Mouse (Mus musculus) Patski (cell line): ENCODE measurements at regions not wholly inside any gene's neighbourhood (a gene's known extent, or its start where the extent isn't known, plus 50 kb on each side); places are given as distances from the start of the nearest gene placed in this dataset.

Experiments
- ATAC-seq: fragments of 100-300 bp; one replicate; pipeline ENCODE4 v1.8.0; 2021
- CTCF ChIA-PET: fragments of 350-600 bp; sonication (Branson Sonifier 250); formaldehyde crosslinking; loops from one replicate; lab custom pipeline; 2022; ENCODE audit warnings: inconsistent platforms; lab: Charles Lee
- POLR2A ChIA-PET: fragments of 350-600 bp; sonication (Branson Sonifier 250); formaldehyde crosslinking; loops from one replicate; lab custom pipeline; 2022; ENCODE audit warnings: antibody characterized with exemption, inconsistent platforms; lab: Charles Lee
- DNase-seq: peaks from one replicate; pipeline ENCODE4 v3.0.0-alpha.2; 2011; ENCODE audit warnings: low read depth, low spot score
- H3K27me3 ChIP-seq: fragments of 371-371 bp; one replicate; pipeline ENCODE4 v1.5.1; 2021
- CTCF ChIP-seq: fragments of 100-300 bp; IDR thresholded peaks from one replicate; pipeline ENCODE4 v1.5.1; 2021
- in situ Hi-C: fragments of 300-500 bp; cut with MboI; formaldehyde crosslinking; loops from 3 replicates; pipeline ENCODE4 v1.11.1; 2018; ENCODE audit warnings: low pct_unique_long_range_greater_than_20kb, mixed read lengths

DNA sequence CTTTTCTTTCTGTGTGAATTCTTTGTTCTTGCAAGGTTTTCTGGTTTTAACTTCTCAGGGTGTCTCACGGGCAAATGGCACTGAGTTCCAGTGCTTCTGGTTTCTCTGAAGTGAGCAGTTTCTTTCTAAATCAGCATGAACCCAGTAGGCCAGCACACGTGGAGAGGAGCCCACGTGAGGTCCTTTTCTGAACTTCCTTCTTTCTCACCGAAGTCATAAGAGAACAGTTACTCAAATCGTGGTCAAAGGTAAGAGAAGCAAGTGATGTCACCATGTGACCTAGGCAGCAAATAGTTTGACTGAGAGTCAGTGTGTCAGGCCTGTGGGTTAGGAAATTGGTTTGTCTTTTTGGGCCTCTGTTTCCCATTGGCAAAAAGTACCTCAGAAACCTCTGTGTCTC, 84.8 kb upstream of the Tsc22d1 start:
- CTCF ChIA-PET: interaction anchor here (2.2 kb wide), 1 partner anchor 16 kb away, joined by 5 read pairs; no protein-coding TSS in a partner anchor

DNA sequence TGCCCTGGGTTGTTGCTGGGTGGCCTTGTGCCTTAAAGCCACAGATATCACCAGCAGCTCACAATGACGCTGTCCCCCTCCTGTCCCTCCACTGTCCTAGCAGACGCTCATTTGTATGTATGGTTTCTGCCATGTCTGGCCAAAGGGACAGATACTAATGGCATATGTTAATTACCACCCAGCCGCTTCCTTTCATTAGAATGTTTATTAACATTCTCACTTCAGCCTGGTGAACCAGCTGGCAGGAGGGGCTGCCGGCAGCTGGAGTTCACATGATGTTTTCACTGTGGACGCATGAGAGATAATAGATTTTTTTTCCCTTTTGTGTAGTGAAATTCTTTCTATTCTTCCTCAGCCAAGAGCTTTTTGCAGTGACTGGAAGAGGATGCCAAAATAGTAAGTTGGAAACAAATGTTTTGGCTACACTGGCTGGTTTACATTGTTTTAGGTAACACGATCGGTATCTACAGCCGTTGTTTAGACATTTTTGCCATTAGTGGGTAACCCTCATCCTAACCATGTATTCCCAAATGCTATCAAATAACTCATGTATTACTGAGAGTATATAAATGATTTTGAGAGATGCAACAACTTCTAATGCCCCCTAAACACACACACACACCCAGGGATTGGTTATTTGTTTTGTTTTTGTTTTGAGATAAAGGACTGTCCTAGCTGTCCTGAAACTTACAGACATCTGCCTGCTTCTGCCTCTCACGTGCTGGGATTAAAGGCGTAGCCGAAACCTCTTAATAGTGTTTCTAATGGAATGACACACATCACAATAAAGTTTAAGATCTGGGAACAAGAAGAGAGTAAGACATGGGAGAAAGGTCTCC, 83.0 kb upstream of the Tsc22d1 start:
- no peak for ATAC-seq
- H3K27me3 ChIP-seq: no peaks in the 10 kb centered on the region
- DNase-seq: no peak
- CTCF ChIA-PET: interaction anchor here (1.3 kb wide), 1 partner anchor 19 kb away, joined by 4 read pairs; no protein-coding TSS in a partner anchor
- in situ Hi-C loops: no loop called here
- POLR2A ChIA-PET: no interaction called here
- no peak for TF ChIP-seq CTCF

More for the DNA sequence above, 84.8 kb upstream of the Tsc22d1 start:
- DNase-seq (no peak), ATAC-seq (no peak)
- H3K27me3 ChIP-seq: no peaks in the 10 kb centered on the region
- POLR2A ChIA-PET: no interaction called here
- no peak for TF ChIP-seq CTCF
- in situ Hi-C loops: no loop called here

DNA sequence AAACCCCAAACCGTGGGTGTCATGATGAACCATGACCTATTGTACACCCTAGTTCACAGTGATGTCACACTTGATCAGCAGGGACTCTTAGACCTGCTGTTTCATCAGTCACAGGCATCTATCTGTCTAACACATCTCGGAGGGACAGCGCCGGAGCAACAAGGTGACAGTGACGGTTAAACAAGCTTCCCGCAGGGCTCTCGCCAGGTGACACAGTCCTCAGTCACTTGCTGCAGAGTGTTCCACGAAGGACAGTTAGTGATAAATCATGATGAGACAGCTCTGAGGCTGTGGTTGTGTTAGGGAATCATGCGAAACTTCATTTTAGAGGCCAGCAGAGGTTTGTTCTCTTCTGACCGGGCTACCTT, 82.4 kb upstream of the Tsc22d1 start:
- DNase-seq: no peak
- in situ Hi-C loops: no loop called here
- ChIA-PET CTCF (interaction anchor here (1.3 kb wide), 1 partner anchor 20 kb away, joined by 4 read pairs; no protein-coding TSS in a partner anchor), POLR2A (no interaction called here)
- no peak for TF ChIP-seq CTCF
- no peak for ATAC-seq
- H3K27me3 ChIP-seq: no peaks in the 10 kb centered on the region

DNA sequence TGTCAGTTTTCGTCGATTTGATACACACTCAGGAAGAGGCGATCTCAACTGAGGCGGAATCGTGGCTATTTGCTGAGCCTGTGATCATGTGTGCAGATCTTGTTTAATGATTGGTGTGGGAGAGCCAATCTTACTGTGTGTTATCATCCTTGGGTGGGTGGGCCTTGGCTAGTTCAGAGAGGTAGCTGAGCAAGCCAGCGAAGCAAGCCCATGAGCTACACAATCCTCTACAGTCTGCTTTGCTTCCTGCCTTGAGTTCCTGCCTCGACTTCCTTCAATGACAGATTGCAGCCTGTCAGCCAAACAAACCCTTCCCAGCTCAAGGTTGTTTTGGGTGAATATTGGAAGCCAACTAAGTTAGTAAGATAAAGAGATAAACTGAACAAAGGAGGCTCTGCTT, 74.0 kb upstream of the Tsc22d1 start:
- ChIA-PET CTCF (no interaction called here), POLR2A (no interaction called here)
- in situ Hi-C loops: no loop called here

DNA sequence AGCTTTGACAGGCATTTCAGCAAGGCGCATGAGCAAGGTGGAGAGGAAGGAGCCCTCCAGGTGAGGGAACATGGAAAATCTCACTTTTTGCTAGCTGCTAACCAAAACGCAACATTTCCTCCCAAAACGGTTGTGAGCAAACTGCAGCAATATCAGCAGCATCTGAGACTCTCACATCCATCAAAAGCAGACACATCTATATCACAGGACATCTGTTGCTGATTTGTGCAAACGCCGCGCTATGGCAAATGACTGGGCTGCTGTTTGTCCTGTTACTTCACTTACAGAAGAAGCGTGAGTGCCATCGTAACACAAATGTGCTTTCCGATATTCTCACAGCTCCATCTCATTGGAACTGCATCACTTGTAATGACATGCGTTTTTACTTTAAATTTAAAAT, 73.5 kb upstream of the Tsc22d1 start:
- no peak for DNase-seq
- ATAC-seq: no peak
- TF ChIP-seq CTCF: no peak
- in situ Hi-C loops: no loop called here
- CTCF ChIA-PET: no interaction called here
- no peaks in the 10 kb centered on the region for H3K27me3 ChIP-seq
- POLR2A ChIA-PET: no interaction called here

More for the DNA sequence above, 74.0 kb upstream of the Tsc22d1 start:
- no peak for TF ChIP-seq CTCF
- no peaks in the 10 kb centered on the region for H3K27me3 ChIP-seq
- ATAC-seq (no peak), DNase-seq (no peak)

DNA sequence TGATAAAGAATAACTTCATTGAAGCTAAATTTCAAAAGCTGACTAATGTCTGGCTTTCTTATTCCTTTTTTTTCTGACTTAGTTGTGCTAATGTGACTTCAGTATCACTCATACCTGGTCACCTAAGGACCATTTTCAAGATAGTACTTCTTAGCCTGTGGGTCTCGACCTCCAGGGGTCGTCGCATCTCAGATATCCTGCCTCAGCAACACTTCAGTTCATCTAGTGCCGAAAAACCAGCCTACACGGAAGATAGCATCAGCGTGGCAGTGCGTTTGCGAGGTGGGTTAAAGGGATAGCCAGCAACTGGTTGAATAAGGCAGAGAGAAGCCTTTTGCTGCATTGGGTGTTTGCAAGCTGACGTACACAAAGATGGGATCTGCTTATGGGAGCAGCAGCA, 62.9 kb upstream of the Tsc22d1 start:
- DNase-seq: no peak
- no peak for ATAC-seq
- ChIA-PET POLR2A (no interaction called here), CTCF (no interaction called here)
- in situ Hi-C loops: loop anchor here (10.0 kb wide), 1 partner anchor 63 kb away; the partner anchor contains the start of gene Tsc22d1
- no peaks in the 10 kb centered on the region for H3K27me3 ChIP-seq
- TF ChIP-seq CTCF: no peak

DNA sequence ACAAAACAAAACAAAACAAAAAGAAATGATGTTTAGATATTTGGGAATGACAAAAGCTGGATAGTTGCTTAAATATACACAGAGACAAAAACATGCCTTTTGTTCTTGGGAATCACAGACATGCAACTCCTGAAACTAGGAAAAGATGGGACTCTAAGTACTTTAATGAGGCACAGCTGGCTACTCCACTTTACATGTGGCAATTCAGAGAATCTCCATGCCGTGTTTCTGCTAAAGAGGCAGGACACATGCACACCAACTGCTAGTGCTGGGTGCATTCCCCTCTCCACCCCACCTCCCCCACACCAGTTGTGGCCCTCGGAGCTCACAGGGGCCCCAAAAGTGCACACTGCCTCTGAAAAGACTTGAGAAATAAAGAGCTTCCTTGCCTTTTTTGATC, 58.6 kb upstream of the Tsc22d1 start:
- H3K27me3 ChIP-seq: no peaks in the 10 kb centered on the region
- DNase-seq (no peak), ATAC-seq (no peak)
- ChIA-PET POLR2A (no interaction called here), CTCF (no interaction called here)
- in situ Hi-C loops: loop anchor here (10.0 kb wide), 1 partner anchor 59 kb away; the partner anchor contains the start of gene Tsc22d1
- no peak for TF ChIP-seq CTCF

DNA sequence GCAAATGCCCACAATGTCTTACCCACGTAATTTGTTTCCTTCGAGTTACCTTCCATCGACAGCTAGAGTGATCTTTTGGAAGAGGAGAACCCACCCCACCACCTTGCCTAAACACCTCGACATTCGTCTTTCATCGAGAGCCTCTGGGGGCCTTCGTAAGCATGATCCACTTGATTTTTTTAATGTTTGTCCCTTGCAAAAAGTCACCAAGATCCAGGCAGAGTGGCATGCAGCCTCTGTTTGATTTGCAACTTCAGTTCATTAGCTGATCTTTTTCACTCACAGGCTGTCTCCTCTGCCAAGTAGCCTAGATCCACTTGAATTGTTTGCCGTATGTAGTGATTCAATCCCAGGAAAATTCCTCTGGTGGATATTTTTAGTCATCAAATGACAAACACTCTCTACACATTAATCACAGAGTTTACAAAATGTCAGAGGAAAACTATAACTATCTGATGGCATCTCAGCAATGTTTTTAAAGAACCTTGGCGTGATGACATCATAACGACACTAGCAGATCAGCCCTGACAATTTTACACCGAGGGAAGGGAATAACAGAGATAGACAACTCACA, 54.8 kb upstream of the Tsc22d1 start:
- DNase-seq (peak; percentile 20), ATAC-seq (no peak)
- no peaks in the 10 kb centered on the region for H3K27me3 ChIP-seq
- ChIA-PET CTCF (interaction anchor here (1.4 kb wide), 1 partner anchor 19 kb away, joined by 4 read pairs; no protein-coding TSS in a partner anchor), POLR2A (interaction anchor here (1.4 kb wide), 1 partner anchor 12 kb away, joined by 3 read pairs; no protein-coding TSS in a partner anchor)
- TF ChIP-seq CTCF: no peak
- in situ Hi-C loops: loop anchor here (10.0 kb wide), 1 partner anchor 55 kb away; the partner anchor contains the start of gene Tsc22d1

DNA sequence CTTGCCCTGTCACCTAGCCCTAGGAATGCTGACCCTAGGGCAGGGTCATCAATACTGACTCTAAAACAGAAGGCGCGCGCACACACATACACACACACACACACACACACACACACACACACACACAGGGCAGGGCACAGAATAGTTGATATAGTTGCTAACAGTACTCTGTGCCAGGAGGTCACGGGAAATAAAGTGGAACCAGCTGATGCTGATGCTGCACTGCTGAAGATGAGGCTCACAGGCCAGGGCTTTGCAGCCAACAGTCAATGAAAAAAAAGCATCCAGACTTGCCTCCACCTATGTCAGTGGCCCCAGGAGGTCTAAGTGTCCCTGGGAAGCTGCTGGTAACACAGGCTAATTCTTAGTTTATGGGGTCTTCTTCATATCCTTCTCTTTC, 50.7 kb upstream of the Tsc22d1 start:
- no peak for TF ChIP-seq CTCF
- CTCF ChIA-PET: interaction anchor here (0.9 to 2.1 kb wide), 2 partner anchors 11 to 16 kb away, joined by 3 to 7 read pairs; no protein-coding TSS in a partner anchor
- no peaks in the 10 kb centered on the region for H3K27me3 ChIP-seq
- in situ Hi-C loops: no loop called here
- POLR2A ChIA-PET: interaction anchor here (0.6 kb wide), 1 partner anchor 879 kb away, joined by 5 read pairs; no protein-coding TSS in a partner anchor
- ATAC-seq: no peak
- DNase-seq: no peak
